Mouse (Mus musculus) lung, adult 2 months (tissue): ENCODE measurements around the gene Tbcb. TPM values are rescaled to one million over a fixed set of nuclear protein-coding genes. Genes with fewer than 3 reads are reported as not detected.
"Not testable (repeated sequence)": the region's sequence is repeated elsewhere in the genome, so short reads cannot be mapped to it uniquely, and the experiment has no call there.

ENCODE experiments used
- DNase-seq: peaks from one replicate; pipeline ENCODE4 v3.0.0; 2022
- H3K4me1 ChIP-seq: fragments of 200-500 bp; 2 replicates; pipeline ENCODE4 v1.6.1; 2011; ENCODE audit warnings: low read length; ENCODE audit not compliant: control insufficient read depth, insufficient read depth
- H3K4me3 ChIP-seq: fragments of 200-500 bp; replicated peaks from 2 replicates; pipeline ENCODE3; 2011; ENCODE audit warnings: low read depth, mild to moderate bottlenecking, control low read depth, low read length; ENCODE audit errors: extremely low read depth
- CTCF ChIP-seq: fragments of 200-500 bp; IDR thresholded peaks from 2 replicates; pipeline ENCODE4 v1.5.1; 2011; ENCODE audit warnings: mild to moderate bottlenecking, low read length, control low read depth; ENCODE audit not compliant: insufficient read depth
- POLR2A ChIP-seq: fragments of 200-500 bp; IDR thresholded peaks from 2 replicates; pipeline ENCODE4 v1.6.1; 2011; ENCODE audit warnings: low read depth, mild to moderate bottlenecking, control low read depth, low read length, borderline replicate concordance; ENCODE audit errors: extremely low read depth
- WGBS: fragments of 180-500 bp; shearing (Covaris S2); methylation state at CpG from one replicate; pipeline ENCODE4 v1.1.7; 2018; 5-methylcytosine and 5-hydroxymethylcytosine counted together
- polyA plus RNA-seq: library from polyadenylated mRNA; depleted of rRNA; stranded (reverse); fragments of >200 nt; gene quantifications from 2 replicates; pipeline ENCODE4 v1.2.3, GENCODE M21; 2012

Tbcb gene
- polyA plus RNA-seq, 1 experiment: 41.6 TPM

DNA sequence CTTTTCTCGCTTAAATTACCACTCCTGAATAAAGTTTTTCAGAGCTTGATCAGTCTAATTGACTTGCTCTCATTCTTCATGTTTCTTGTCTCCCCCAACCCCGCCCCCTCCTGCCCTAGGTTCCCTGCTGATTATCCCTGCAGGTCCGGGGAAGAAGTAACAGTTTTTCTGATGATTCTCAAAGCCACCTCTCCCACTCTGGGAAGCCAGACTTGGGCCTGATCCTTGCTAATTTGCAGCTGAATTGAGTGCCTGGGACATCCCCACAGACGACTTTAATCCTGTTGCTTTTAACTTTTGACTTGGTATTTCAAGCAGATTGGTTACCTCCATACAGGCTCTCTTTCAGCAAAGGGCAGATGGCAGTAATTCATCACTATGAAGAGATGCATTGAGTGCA, 21.0 kb downstream of the Tbcb start:
- TF ChIP-seq POLR2A: no peak
- no peak for TF ChIP-seq CTCF
- WGBS: 31% methylated on average over 4 of the region's 4 CpGs
- Histone ChIP-seq H3K4me3 (no peak overlapping the region), H3K4me1 (no peaks in the 10 kb centered on the region)
- no peak for DNase-seq

GRCm38 (mm10) chr7:30206364-30206763, 25.7 kb downstream of the Tbcb start:
- not testable (repeated sequence) for H3K4me3 ChIP-seq, H3K4me1 ChIP-seq, DNase-seq
- WGBS: 47% methylated on average over 5 of the region's 5 CpGs

GRCm38 (mm10) chr7:30205383-30205782, 26.7 kb downstream of the Tbcb start:
- no peaks in the 10 kb centered on the region for H3K4me1 ChIP-seq
- peak; percentile 55 for DNase-seq
- no peak overlapping the region for H3K4me3 ChIP-seq
- peak; percentile 70 for TF ChIP-seq CTCF
- TF ChIP-seq POLR2A: no peak
- WGBS: 2% methylated on average over 2 of the region's 2 CpGs

- WGBS: 22% methylated on average over 8 of the region's 8 CpGs
- TF ChIP-seq POLR2A: no peak
- TF ChIP-seq CTCF: no peak
- H3K4me3 ChIP-seq: no peak overlapping the region
These were observed 27.7 kb downstream of the Tbcb start for GRCm38 (mm10) chr7:30204380-30204779.

GRCm38 (mm10) chr7:30202895-30203690, 29.0 kb downstream of the Tbcb start:
- H3K4me1 ChIP-seq: no peaks in the 10 kb centered on the region
- DNase-seq: no peak
- no peak overlapping the region for H3K4me3 ChIP-seq
- 40% methylated on average over 11 of the region's 11 CpGs for WGBS
- no peak for TF ChIP-seq POLR2A

More at GRCm38 (mm10) chr7:30204380-30204779, 27.7 kb downstream of the Tbcb start:
- H3K4me1 ChIP-seq: no peaks in the 10 kb centered on the region
- no peak for DNase-seq

- DNase-seq, H3K4me3 ChIP-seq, H3K4me1 ChIP-seq: not testable (repeated sequence)
- WGBS: 90% methylated on average over 5 of the region's 5 CpGs
These were observed 31.4 kb downstream of the Tbcb start for GRCm38 (mm10) chr7:30200661-30201060.

GRCm38 (mm10) chr7:30200200-30200599, 31.9 kb downstream of the Tbcb start:
- Histone ChIP-seq H3K4me3 (no peak overlapping the region), H3K4me1 (no peaks in the 10 kb centered on the region)
- DNase-seq: no peak
- TF ChIP-seq CTCF: no peak
- TF ChIP-seq POLR2A: no peak
- 77% methylated on average over 5 of the region's 5 CpGs for WGBS

- H3K4me1 ChIP-seq: no peaks in the 10 kb centered on the region
- TF ChIP-seq POLR2A: no peak
- no peak for TF ChIP-seq CTCF
- no peak overlapping the region for H3K4me3 ChIP-seq
- DNase-seq: no peak
- 75% methylated on average over 18 of the region's 18 CpGs for WGBS
These were observed 32.5 kb downstream of the Tbcb start for GRCm38 (mm10) chr7:30199498-30200139.

GRCm38 (mm10) chr7:30198481-30198971, 33.5 kb downstream of the Tbcb start, which contains the start of gene Capns1:
Gene Capns1 (minus strand): TSS chr7:30198811.
- H3K4me1 ChIP-seq: peaks cover 1% of the 10 kb centered on the region; the same call in 1 of the 2 replicates
- DNase-seq: no peak
- TF ChIP-seq POLR2A: no peak
- TF ChIP-seq CTCF: peak; percentile 97
- 5% methylated on average over 8 of the region's 8 CpGs for WGBS
- no peak within 1 kb of the TSS for H3K4me3 ChIP-seq

DNA sequence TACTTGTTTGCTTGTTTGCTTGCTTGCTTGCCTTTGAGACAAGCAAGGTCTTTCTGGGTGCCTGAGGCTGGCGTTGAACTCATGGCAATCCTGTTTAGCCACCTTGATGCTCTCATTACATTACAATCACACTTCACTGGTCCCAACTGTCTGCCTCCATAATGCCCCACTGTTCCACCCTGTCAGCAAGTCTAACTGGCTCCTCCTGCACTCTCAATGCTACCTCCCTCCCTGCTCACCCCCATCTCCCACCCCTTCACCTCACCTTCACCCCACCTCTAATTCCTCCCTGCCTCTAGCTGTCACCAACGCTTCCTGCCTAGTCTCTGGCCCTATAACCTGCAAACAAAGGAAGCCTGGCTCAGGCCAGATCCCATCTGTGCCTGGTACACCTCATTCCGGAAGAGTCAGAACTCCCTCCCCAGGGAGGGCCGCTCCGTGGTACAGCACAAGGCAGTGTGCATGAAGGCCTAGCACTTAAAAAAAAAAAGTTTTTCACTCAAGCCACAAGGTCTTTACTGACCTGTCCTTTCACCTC, 34.4 kb downstream of the Tbcb start:
- Histone ChIP-seq H3K4me3 (no peak overlapping the region), H3K4me1 (peaks cover 4% of the 10 kb centered on the region; the same call in 1 of the 2 replicates)
- no peak for TF ChIP-seq CTCF
- no peak for TF ChIP-seq POLR2A
- no peak for DNase-seq
- WGBS: 44% methylated on average over 5 of the region's 5 CpGs
